Mouse (Mus musculus) heart, embryonic 16.5 days (tissue): ENCODE results near the gene Nfatc4. TPM values are rescaled to one million over a fixed set of nuclear protein-coding genes. Genes with fewer than 3 reads are reported as not detected.

Experiments
- ATAC-seq: fragments of 200-750 bp; cut with Nextera tagmentation; replicated peaks from 2 replicates; pipeline ENCODE4 v1.8.0; 2017; ENCODE audit warnings: moderate number of reproducible peaks; ENCODE audit not compliant: insufficient read depth, low FRiP score; ENCODE audit errors: extremely low read depth
- H3K27ac ChIP-seq: fragments of 300-500 bp; sonication (generic); 2 replicates; pipeline ENCODE4 v1.5.1; 2014; ENCODE audit warnings: mild to moderate bottlenecking, low read length, control low read depth, moderate library complexity
- H3K27me3 ChIP-seq: fragments of 300-500 bp; sonication (generic); 2 replicates; pipeline ENCODE4 v1.6.1; 2014; ENCODE audit warnings: low read length, mixed read lengths; ENCODE audit not compliant: control insufficient read depth, insufficient read depth
- H3K36me3 ChIP-seq: fragments of 300-500 bp; sonication (generic); 2 replicates; pipeline ENCODE4 v1.6.1; 2014; ENCODE audit not compliant: control insufficient read depth, insufficient read depth
- H3K4me1 ChIP-seq: fragments of 300-500 bp; sonication (generic); 2 replicates; pipeline ENCODE4 v1.6.1; 2014; ENCODE audit warnings: low read length, mixed read lengths; ENCODE audit not compliant: control insufficient read depth, insufficient read depth
- H3K4me2 ChIP-seq: fragments of 300-500 bp; sonication (generic); 2 replicates; pipeline ENCODE4 v1.6.1; 2014; ENCODE audit warnings: low read depth, mild to moderate bottlenecking, control low read depth, low read length
- H3K4me3 ChIP-seq: fragments of 300-500 bp; sonication (generic); 2 replicates; pipeline ENCODE4 v1.5.1; 2014; ENCODE audit warnings: mild to moderate bottlenecking, control low read depth, low read length
- H3K9ac ChIP-seq: fragments of 300-500 bp; sonication (generic); 2 replicates; pipeline ENCODE4 v1.6.1; 2014; ENCODE audit warnings: low read length, control low read depth
- H3K9me3 ChIP-seq: fragments of 300-500 bp; sonication (generic); replicated peaks from 2 replicates; pipeline ENCODE4 v1.6.1; 2016; ENCODE audit warnings: low read length; ENCODE audit not compliant: control insufficient read depth
- WGBS: fragments of 180-500 bp; shearing (Covaris S2); extraction: QIAGEN DNeasy Blood & Tissue Kit; methylation state at CpG from one replicate; pipeline ENCODE4 v1.1.7; 2014; 5-methylcytosine and 5-hydroxymethylcytosine counted together
- polyA plus RNA-seq: library from polyadenylated mRNA; unstranded; fragments of >200 nt; fragmentation: Nextera tagmentation; extraction: Ambion mirVana; gene quantifications from 2 replicates; pipeline ENCODE4 v1.2.1, GENCODE M21; 2015

Gene Nfatc4
- polyA plus RNA-seq, 1 experiment from 2014 or later = 9.7 TPM

GRCm38 (mm10) chr14:55783171-55783957, 39.6 kb upstream of the Nfatc4 start:
- H3K36me3 ChIP-seq = no peaks in the 10 kb centered on the region
- peak overlapping the region; percentile 71 for H3K4me2 ChIP-seq
- peak overlapping the region; percentile 91 for H3K27ac ChIP-seq
- 4% methylated on average over 31 of the region's 31 CpGs for WGBS
- H3K27me3 ChIP-seq = peaks cover 40% of the 10 kb centered on the region
- no peaks in the 10 kb centered on the region for H3K9me3 ChIP-seq
- peak overlapping the region; percentile 73 for H3K9ac ChIP-seq
- ATAC-seq = 0 out of 2 replicates have a peak, but pooled peaks have one; percentile 52
- peaks cover 16% of the 10 kb centered on the region for H3K4me1 ChIP-seq
- H3K4me3 ChIP-seq = peak overlapping the region; percentile 59

- Histone ChIP-seq H3K27ac (peak within 1 kb of the TSS; percentile 91), H3K4me1 (peaks cover 16% of the 10 kb centered on the region), H3K4me2 (peak within 1 kb of the TSS; percentile 71), H3K9me3 (no peaks in the 10 kb centered on the region), H3K9ac (peak within 1 kb of the TSS; percentile 73), H3K36me3 (no peaks in the 10 kb centered on the region), H3K4me3 (peak within 1 kb of the TSS; percentile 59), H3K27me3 (peaks cover 40% of the 10 kb centered on the region)
- ATAC-seq = peak; percentile 55
- WGBS = 5% methylated on average over 13 of the region's 13 CpGs
Observed at GRCm38 (mm10) chr14:55783958-55784235, 39.0 kb upstream of the Nfatc4 start, which contains the start of gene Adcy4. TSS of gene Adcy4 (minus strand) at chr14:55784095.

GRCm38 (mm10) chr14:55785195-55785594, 37.7 kb upstream of the Nfatc4 start:
- Histone ChIP-seq H3K9me3 (no peaks in the 10 kb centered on the region), H3K9ac (no peak overlapping the region), H3K27me3 (peaks cover 44% of the 10 kb centered on the region), H3K4me3 (no peak overlapping the region), H3K4me1 (peaks cover 16% of the 10 kb centered on the region), H3K36me3 (no peaks in the 10 kb centered on the region), H3K4me2 (no peak overlapping the region), H3K27ac (no peak overlapping the region)
- WGBS = 35% methylated on average over 6 of the region's 6 CpGs
- ATAC-seq = no peak

- Histone ChIP-seq H3K9me3 (no peaks in the 10 kb centered on the region), H3K27ac (no peak overlapping the region), H3K9ac (peak overlapping the region; percentile 60; the same call in 1 of the 2 replicates), H3K4me3 (peak overlapping the region; percentile 57), H3K4me2 (peak overlapping the region; percentile 77), H3K27me3 (peaks cover 31% of the 10 kb centered on the region), H3K4me1 (0 out of 2 replicates have a peak, but pooled peaks cover 4% of the 10 kb centered on the region), H3K36me3 (no peaks in the 10 kb centered on the region)
- ATAC-seq = no peak
- 28% methylated on average over 11 of the region's 11 CpGs for WGBS
Observed at GRCm38 (mm10) chr14:55787731-55788130, 35.2 kb upstream of the Nfatc4 start.

- peak; percentile 34; the same call in 1 of the 2 replicates for ATAC-seq
- 4% methylated on average over 40 of the region's 40 CpGs for WGBS
- H3K27ac ChIP-seq = no peak within 1 kb of the TSS
Observed at GRCm38 (mm10) chr14:55788256-55789050, 34.5 kb upstream of the Nfatc4 start, which contains the start of gene Ripk3. TSS of gene Ripk3 (minus strand) at chr14:55788865.

GRCm38 (mm10) chr14:55793461-55793860, 29.5 kb upstream of the Nfatc4 start:
- H3K27ac ChIP-seq = no peak overlapping the region
- no peak overlapping the region for H3K4me2 ChIP-seq
- no peaks in the 10 kb centered on the region for H3K36me3 ChIP-seq
- H3K4me3 ChIP-seq = no peak overlapping the region
- H3K9me3 ChIP-seq = no peaks in the 10 kb centered on the region
- no peak for ATAC-seq
- 61% methylated on average over 2 of the region's 2 CpGs for WGBS
- 0 out of 2 replicates have a peak, but pooled peaks cover 3% of the 10 kb centered on the region for H3K27me3 ChIP-seq
- H3K9ac ChIP-seq = no peak overlapping the region
- no peaks in the 10 kb centered on the region for H3K4me1 ChIP-seq

More at GRCm38 (mm10) chr14:55788256-55789050, 34.5 kb upstream of the Nfatc4 start, which contains the start of gene Ripk3:
- Histone ChIP-seq H3K4me2 (peak within 1 kb of the TSS; percentile 77), H3K9me3 (no peaks in the 10 kb centered on the region), H3K36me3 (no peaks in the 10 kb centered on the region), H3K27me3 (peaks cover 28% of the 10 kb centered on the region), H3K4me3 (peak within 1 kb of the TSS; percentile 57), H3K4me1 (0 out of 2 replicates have a peak, but pooled peaks cover 4% of the 10 kb centered on the region), H3K9ac (peak within 1 kb of the TSS; percentile 60)

DNA sequence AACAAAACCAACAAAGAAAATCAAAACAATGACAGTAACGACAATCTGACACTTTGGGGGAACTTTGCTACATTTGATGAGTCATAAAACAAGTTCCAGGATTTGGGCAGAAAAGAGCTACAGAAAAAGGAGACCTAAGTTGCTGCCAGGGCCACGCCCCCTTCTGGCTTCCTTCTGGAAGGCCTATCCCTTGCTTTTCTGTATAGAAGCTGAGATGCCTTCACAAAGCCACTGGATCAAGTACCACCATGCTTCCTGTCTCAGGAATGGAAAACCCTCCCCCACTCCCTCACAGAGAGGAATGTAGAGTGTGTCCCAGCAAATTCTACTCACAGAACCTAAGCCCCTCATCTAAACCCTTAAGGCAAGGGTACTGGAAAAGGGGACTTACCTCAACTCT, 29.0 kb upstream of the Nfatc4 start:
- Histone ChIP-seq H3K9me3 (no peaks in the 10 kb centered on the region), H3K36me3 (no peaks in the 10 kb centered on the region), H3K4me3 (no peak overlapping the region), H3K4me1 (no peaks in the 10 kb centered on the region), H3K27ac (no peak overlapping the region), H3K27me3 (0 out of 2 replicates have a peak, but pooled peaks cover 3% of the 10 kb centered on the region), H3K9ac (no peak overlapping the region), H3K4me2 (no peak overlapping the region)
- no peak for ATAC-seq
- WGBS = 59% methylated on average over 2 of the region's 2 CpGs

- H3K9ac ChIP-seq = no peak overlapping the region
- H3K27me3 ChIP-seq = no peaks in the 10 kb centered on the region
- H3K4me3 ChIP-seq = no peak overlapping the region
- H3K4me1 ChIP-seq = no peaks in the 10 kb centered on the region
- peak overlapping the region; percentile 23 for H3K27ac ChIP-seq
- WGBS = 68% methylated on average over 15 of the region's 15 CpGs
- H3K36me3 ChIP-seq = no peaks in the 10 kb centered on the region
- no peaks in the 10 kb centered on the region for H3K9me3 ChIP-seq
- no peak overlapping the region for H3K4me2 ChIP-seq
- ATAC-seq = 0 out of 2 replicates have a peak, but pooled peaks have one; percentile 45
Observed at GRCm38 (mm10) chr14:55795380-55796163, 27.4 kb upstream of the Nfatc4 start.
